Mouse (Mus musculus) cerebellum, postnatal 25 days (tissue): ENCODE results near the gene Gbe1.

ENCODE experiments used
- DNase-seq, 2 experiments: peaks; one replicate each; pipeline ENCODE4 v3.0.0; 2021; ENCODE audit warnings: mixed read lengths in 2 of 2

Gbe1 gene

GRCm38 (mm10) chr16:70602326-70602725 is 288.6 kb downstream of the Gbe1 start:
- no peak for DNase-seq

GRCm38 (mm10) chr16:70608358-70608757 is 294.6 kb downstream of the Gbe1 start:
- peak in 1 of 2 experiments; percentile 2 for DNase-seq

- DNase-seq = no peak
Observed at GRCm38 (mm10) chr16:70617691-70618090, 303.9 kb downstream of the Gbe1 start.

DNA sequence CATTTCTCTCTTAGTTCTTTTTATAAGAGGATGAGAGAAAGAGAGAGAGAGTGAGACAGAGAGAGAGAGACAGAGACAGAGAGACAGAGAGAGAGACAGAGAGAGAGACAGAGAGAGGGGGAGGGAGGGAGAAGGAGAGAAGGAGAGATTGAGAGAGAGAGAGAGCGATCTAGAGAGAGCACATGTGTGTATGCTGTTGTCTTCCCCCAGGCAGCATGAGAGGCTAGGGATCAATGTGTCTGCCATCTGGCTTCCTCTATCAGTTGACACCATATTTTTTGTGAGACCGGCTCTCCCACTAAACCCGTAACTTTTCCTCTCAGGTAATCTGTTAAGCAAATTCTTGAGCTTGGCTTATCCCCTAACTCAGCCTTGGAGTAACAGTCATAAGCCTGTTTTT is 304.4 kb downstream of the Gbe1 start:
- no peak for DNase-seq
